ENCODE assay signal across 10 mouse cellular contexts in genomic region chr16:91561541-91562457, GRCm38 (mm10). TPM values are rescaled to one million over a fixed set of nuclear protein-coding genes. Genes with fewer than 3 reads are reported as not detected.
DNase-seq lines count a peak whose midpoint lies in the region; ATAC-seq and TF ChIP-seq lines count a peak whose summit lies in the region.
"Had no signal": no experiment of that assay in that cellular context is flagged by ENCODE, and none has a peak within 500 bp of the region (broad histone marks: within the 10 kb centered on the region; RNA-seq: fewer than 3 reads in every experiment).

No protein-coding gene starts in this region.

- no peak overlapping the region for H3K27ac ChIP-seq in midbrain, embryonic 12.5 days (replicated peaks)
- H3K27ac ChIP-seq in midbrain, postnatal 0 days (ENCODE audit: low read depth, low read length), result no peak overlapping the region
- no peak overlapping the region for H3K27ac ChIP-seq in embryonic facial prominence, embryonic 10.5 days (replicated peaks)
- H3K27ac ChIP-seq: layer of hippocampus, adult 2 months had no signal

- peaks cover 27% of the 10 kb centered on the region; the same call in 1 of the 2 replicates for H3K36me3 ChIP-seq in midbrain, embryonic 12.5 days
- peaks cover 42% of the 10 kb centered on the region for H3K36me3 ChIP-seq in midbrain, postnatal 0 days (ENCODE audit: insufficient read depth, low read length)
- H3K36me3 ChIP-seq in embryonic facial prominence, embryonic 10.5 days (replicated peaks), result peaks cover 67% of the 10 kb centered on the region

- intact Hi-C loops in left cerebral cortex, postnatal 36 days (cut with DNase I), result no loop called here

- H3K27me3 ChIP-seq in midbrain, embryonic 12.5 days, result no peaks in the 10 kb centered on the region
- H3K27me3 ChIP-seq in midbrain, postnatal 0 days (ENCODE audit: insufficient read depth, low read length), result no peaks in the 10 kb centered on the region
- H3K27me3 ChIP-seq in embryonic facial prominence, embryonic 10.5 days (replicated peaks; ENCODE audit: low read depth, poor library complexity, severe bottlenecking), result no peaks in the 10 kb centered on the region
- H3K27me3 ChIP-seq: heart, embryonic 12.5 days had no signal

- 71% methylated on average over 38 of the region's 38 CpGs for WGBS in midbrain, embryonic 12.5 days
- 69% methylated on average over 38 of the region's 38 CpGs for WGBS in midbrain, postnatal 0 days
- WGBS in embryonic facial prominence, embryonic 10.5 days, result 67% methylated on average over 38 of the region's 38 CpGs

- no peak for TF ChIP-seq CTCF in midbrain, postnatal 0 days (IDR thresholded peaks at IDR 0.05)

- no peak for ATAC-seq in midbrain, embryonic 12.5 days (ENCODE audit: low FRiP score, low read depth)
- no peak for ATAC-seq in midbrain, postnatal 0 days (ENCODE audit: low FRiP score)
- ATAC-seq in megakaryocyte, adult 5-6 weeks (ENCODE audit: poor library complexity, severe bottlenecking), result peak; percentile 69

- H3K9ac ChIP-seq in midbrain, embryonic 12.5 days (replicated peaks), result no peak overlapping the region
- H3K9ac ChIP-seq in midbrain, postnatal 0 days (replicated peaks; ENCODE audit: low read length, poor library complexity, severe bottlenecking), result no peak overlapping the region
- H3K9ac ChIP-seq: heart, embryonic 12.5 days had no signal

- H3K9me3 ChIP-seq in midbrain, embryonic 12.5 days, result no peaks in the 10 kb centered on the region
- no peaks in the 10 kb centered on the region for H3K9me3 ChIP-seq in midbrain, postnatal 0 days (ENCODE audit: low read length)
- no peaks in the 10 kb centered on the region for H3K9me3 ChIP-seq in embryonic facial prominence, embryonic 10.5 days
- H3K9me3 ChIP-seq: heart, embryonic 12.5 days had no signal

- peak overlapping the region; percentile 32 for H3K4me2 ChIP-seq in midbrain, embryonic 12.5 days (replicated peaks)
- no peak overlapping the region for H3K4me2 ChIP-seq in midbrain, postnatal 0 days (ENCODE audit: low read depth, low read length, poor library complexity, severe bottlenecking)
- H3K4me2 ChIP-seq: heart, embryonic 12.5 days had no signal

- H3K4me3 ChIP-seq in midbrain, embryonic 12.5 days, result 0 out of 2 replicates have a peak overlapping the region, but pooled peaks have one; percentile 10
- no peak overlapping the region for H3K4me3 ChIP-seq in midbrain, postnatal 0 days (ENCODE audit: low read depth, low read length)
- peak overlapping the region; percentile 39 for H3K4me3 ChIP-seq in embryonic facial prominence, embryonic 10.5 days
- H3K4me3 ChIP-seq: heart, embryonic 12.5 days; layer of hippocampus, adult 2 months had no signal

- H3K4me1 ChIP-seq in midbrain, embryonic 12.5 days, result peaks cover 4% of the 10 kb centered on the region; the same call in 1 of the 2 replicates
- no peaks in the 10 kb centered on the region for H3K4me1 ChIP-seq in midbrain, postnatal 0 days (ENCODE audit: insufficient read depth, low read length)
- H3K4me1 ChIP-seq in embryonic facial prominence, embryonic 10.5 days, result peaks cover 9% of the 10 kb centered on the region

- peak; percentile 91 for DNase-seq in heart, adult 11 months
- no peak for DNase-seq in heart, adult 9 months (ENCODE audit: low spot score in 2 of 2)
- DNase-seq in midbrain, postnatal 0 days (ENCODE audit: low spot score), result no peak
- DNase-seq in embryonic facial prominence, embryonic 10.5 days (ENCODE audit: low spot score), result peak; percentile 30
- DNase-seq in left cerebral cortex, postnatal 36 days (ENCODE audit: low spot score in 2 of 2), result no peak
- no peak for DNase-seq in cerebellum, adult 18-20 months

RNA-seq across cellular contexts. Expression of gene Ifngr2, which starts 14.9 kb away (rescaled TPM):
- 41.0 and 43.4 TPM in 2 replicates for polyA plus RNA-seq in midbrain, embryonic 12.5 days (2016; fragmentation: Nextera tagmentation; extraction: Ambion mirVana)
- total RNA-seq in midbrain, postnatal 0 days (2014; rRNA removed), result 59.3 and 75.1 TPM in 2 replicates
- polyA plus RNA-seq in midbrain, postnatal 0 days (2015; fragmentation: Nextera tagmentation; extraction: Ambion mirVana), result 140 and 141 TPM in 2 replicates
- 29.9 and 32.7 TPM in 2 replicates for polyA plus RNA-seq in embryonic facial prominence, embryonic 10.5 days (2016; fragmentation: Nextera tagmentation; extraction: Ambion mirVana)
- total RNA-seq in megakaryocyte, adult 5-6 weeks (2015), result 63.2 and 67.5 TPM in 2 replicates
- total RNA-seq in megakaryocyte, adult 5-6 weeks (2017), result 47.0 and 49.0 TPM in 2 replicates
- total RNA-seq in left cerebral cortex, postnatal 36 days (2021), result 10 to 100 TPM; 33.6 to 39.8 TPM

RNA-seq across cellular contexts. Expression of gene Tmem50b, which starts 35.8 kb away (rescaled TPM):
- 42.6 and 43.6 TPM in 2 replicates for polyA plus RNA-seq in midbrain, embryonic 12.5 days (2016; fragmentation: Nextera tagmentation; extraction: Ambion mirVana)
- 78.2 and 83.9 TPM in 2 replicates for total RNA-seq in midbrain, postnatal 0 days (2014; rRNA removed)
- polyA plus RNA-seq in midbrain, postnatal 0 days (2015; fragmentation: Nextera tagmentation; extraction: Ambion mirVana), result 103 and 107 TPM in 2 replicates
- 25.6 and 28.5 TPM in 2 replicates for polyA plus RNA-seq in embryonic facial prominence, embryonic 10.5 days (2016; fragmentation: Nextera tagmentation; extraction: Ambion mirVana)
- 102 and 112 TPM in 2 replicates for total RNA-seq in megakaryocyte, adult 5-6 weeks (2015)
- total RNA-seq in megakaryocyte, adult 5-6 weeks (2017), result 83.4 and 89.7 TPM in 2 replicates
- total RNA-seq in left cerebral cortex, postnatal 36 days (2021), result 10 to 100 TPM; 90.7 to 92.5 TPM

RNA-seq across cellular contexts. Expression of gene Dnajc28, which starts 57.0 kb away (rescaled TPM):
- polyA plus RNA-seq in midbrain, embryonic 12.5 days (2016; fragmentation: Nextera tagmentation; extraction: Ambion mirVana), result 6.8 and 7.8 TPM in 2 replicates
- total RNA-seq in midbrain, postnatal 0 days (2014; rRNA removed), result 3.9 and 6.1 TPM in 2 replicates
- 2.6 and 4.3 TPM in 2 replicates for polyA plus RNA-seq in midbrain, postnatal 0 days (2015; fragmentation: Nextera tagmentation; extraction: Ambion mirVana)
- polyA plus RNA-seq in embryonic facial prominence, embryonic 10.5 days (2016; fragmentation: Nextera tagmentation; extraction: Ambion mirVana), result 4.2 and 4.6 TPM in 2 replicates
- total RNA-seq in megakaryocyte, adult 5-6 weeks (2015), result 2.3 and 2.7 TPM in 2 replicates
- total RNA-seq in megakaryocyte, adult 5-6 weeks (2017), result 5.0 and 6.8 TPM in 2 replicates
- 10 to 100 TPM in 1 of 2 experiments, 1 to 10 TPM in 1; 5.8 to 10.4 TPM for total RNA-seq in left cerebral cortex, postnatal 36 days (2021)

Comparison
In these comparisons a context has a peak if more than half of its experiments do, and no peak if none do; other contexts are left out.
1. DNase-seq: peak in heart, adult 11 months (single experiment) and embryonic facial prominence, embryonic 10.5 days (single experiment); none in heart, adult 9 months (0 of 2), midbrain, postnatal 0 days (single experiment), left cerebral cortex, postnatal 36 days (0 of 2) and cerebellum, adult 18-20 months (0 of 2).